Mouse (Mus musculus): ENCODE results near the gene Gm49366. TPM values are rescaled to one million over a fixed set of nuclear protein-coding genes. Genes with fewer than 3 reads are reported as not detected.
"Not testable (repeated sequence)": the region's sequence is repeated elsewhere in the genome, so short reads cannot be mapped to it uniquely, and the experiment has no call there.

Gene Gm49366
- polyA plus RNA-seq, 1 experiment, result not detected

- 78% methylated on average over 3 of the region's 3 CpGs for WGBS
- H3K4me1 ChIP-seq (ENCODE audit: control insufficient read depth, insufficient read depth, low read length), result peaks cover 6% of the 10 kb centered on the region
- TF ChIP-seq POLR2A (IDR thresholded peaks at IDR 0.05; ENCODE audit: borderline replicate concordance, extremely low read depth, low read depth, low read length) (no peak), CTCF (IDR thresholded peaks at IDR 0.05; ENCODE audit: insufficient read depth, low read length) (no peak)
- DNase-seq, result no peak
- no peak overlapping the region for H3K4me3 ChIP-seq (replicated peaks; ENCODE audit: extremely low read depth, low read depth, low read length)
These were observed 28.5 kb upstream of the Gm49366 start for GRCm38 (mm10) chr12:84010201-84010600.

- no peak for TF ChIP-seq POLR2A (IDR thresholded peaks at IDR 0.05; ENCODE audit: borderline replicate concordance, extremely low read depth, low read depth, low read length)
- no peak for TF ChIP-seq CTCF (IDR thresholded peaks at IDR 0.05; ENCODE audit: insufficient read depth, low read length)
- peak overlapping the region; percentile 8 for H3K4me3 ChIP-seq (replicated peaks; ENCODE audit: extremely low read depth, low read depth, low read length)
- peaks cover 6% of the 10 kb centered on the region for H3K4me1 ChIP-seq (ENCODE audit: control insufficient read depth, insufficient read depth, low read length)
- peak; percentile 59 for DNase-seq
- 40% methylated on average over 12 of the region's 12 CpGs for WGBS
These were observed 27.3 kb upstream of the Gm49366 start for GRCm38 (mm10) chr12:84011251-84012040.

GRCm38 (mm10) chr12:84013130-84013529, 25.6 kb upstream of the Gm49366 start:
- no peak overlapping the region for H3K4me3 ChIP-seq (replicated peaks; ENCODE audit: extremely low read depth, low read depth, low read length)
- TF ChIP-seq POLR2A (IDR thresholded peaks at IDR 0.05; ENCODE audit: borderline replicate concordance, extremely low read depth, low read depth, low read length) (no peak), CTCF (IDR thresholded peaks at IDR 0.05; ENCODE audit: insufficient read depth, low read length) (0 out of 2 replicates have a peak, but pooled peaks have one; percentile 13)
- WGBS, result 66% methylated on average over 6 of the region's 6 CpGs
- H3K4me1 ChIP-seq (ENCODE audit: control insufficient read depth, insufficient read depth, low read length), result peaks cover 6% of the 10 kb centered on the region
- no peak for DNase-seq

- DNase-seq, result no peak
- 82% methylated on average over 7 of the region's 7 CpGs for WGBS
- no peak overlapping the region for H3K4me3 ChIP-seq (replicated peaks; ENCODE audit: extremely low read depth, low read depth, low read length)
- no peak for TF ChIP-seq CTCF (IDR thresholded peaks at IDR 0.05; ENCODE audit: insufficient read depth, low read length)
- TF ChIP-seq POLR2A (IDR thresholded peaks at IDR 0.05; ENCODE audit: borderline replicate concordance, extremely low read depth, low read depth, low read length), result no peak
- H3K4me1 ChIP-seq (ENCODE audit: control insufficient read depth, insufficient read depth, low read length), result peaks cover 6% of the 10 kb centered on the region
These were observed 25.0 kb upstream of the Gm49366 start for GRCm38 (mm10) chr12:84013701-84014100.

- WGBS, result 29% methylated on average over 7 of the region's 7 CpGs
- DNase-seq, result peak; percentile 75
- not testable (repeated sequence) for H3K4me3 ChIP-seq (replicated peaks; ENCODE audit: extremely low read depth, low read depth, low read length); H3K4me1 ChIP-seq (ENCODE audit: control insufficient read depth, insufficient read depth, low read length)
These were observed 18.2 kb upstream of the Gm49366 start for GRCm38 (mm10) chr12:84020528-84020927.

- H3K4me3 ChIP-seq (replicated peaks; ENCODE audit: extremely low read depth, low read depth, low read length); H3K4me1 ChIP-seq (ENCODE audit: control insufficient read depth, insufficient read depth, low read length); DNase-seq: not testable (repeated sequence)
- 89% methylated on average over 4 of the region's 4 CpGs for WGBS
These were observed 16.5 kb upstream of the Gm49366 start for GRCm38 (mm10) chr12:84022266-84022665.

- no peak for DNase-seq
- TF ChIP-seq CTCF (IDR thresholded peaks at IDR 0.05; ENCODE audit: insufficient read depth, low read length), result no peak
- no peak for TF ChIP-seq POLR2A (IDR thresholded peaks at IDR 0.05; ENCODE audit: borderline replicate concordance, extremely low read depth, low read depth, low read length)
- H3K4me1 ChIP-seq (ENCODE audit: control insufficient read depth, insufficient read depth, low read length), result no peaks in the 10 kb centered on the region
- no peak overlapping the region for H3K4me3 ChIP-seq (replicated peaks; ENCODE audit: extremely low read depth, low read depth, low read length)
- 82% methylated on average over 9 of the region's 9 CpGs for WGBS
These were observed 15.5 kb upstream of the Gm49366 start for GRCm38 (mm10) chr12:84023052-84023745.

- TF ChIP-seq CTCF (IDR thresholded peaks at IDR 0.05; ENCODE audit: insufficient read depth, low read length) (no peak), POLR2A (IDR thresholded peaks at IDR 0.05; ENCODE audit: borderline replicate concordance, extremely low read depth, low read depth, low read length) (no peak)
- Histone ChIP-seq H3K4me1 (ENCODE audit: control insufficient read depth, insufficient read depth, low read length) (no peaks in the 10 kb centered on the region), H3K4me3 (replicated peaks; ENCODE audit: extremely low read depth, low read depth, low read length) (no peak overlapping the region)
- DNase-seq, result no peak
- WGBS, result 86% methylated on average over 7 of the region's 7 CpGs
These were observed 12.8 kb upstream of the Gm49366 start for GRCm38 (mm10) chr12:84025888-84026287.

- not testable (repeated sequence) for H3K4me3 ChIP-seq (replicated peaks; ENCODE audit: extremely low read depth, low read depth, low read length); DNase-seq; H3K4me1 ChIP-seq (ENCODE audit: control insufficient read depth, insufficient read depth, low read length)
- WGBS, result 71% methylated on average over 3 of the region's 3 CpGs
These were observed 10.4 kb upstream of the Gm49366 start for GRCm38 (mm10) chr12:84028328-84028727.

GRCm38 (mm10) chr12:84029043-84029442, 9.7 kb upstream of the Gm49366 start:
- not testable (repeated sequence) for DNase-seq; H3K4me1 ChIP-seq (ENCODE audit: control insufficient read depth, insufficient read depth, low read length); H3K4me3 ChIP-seq (replicated peaks; ENCODE audit: extremely low read depth, low read depth, low read length)
- WGBS, result 97% methylated on average over 1 of the region's 1 CpGs

All from lung, adult 2 months (tissue).